Mouse (Mus musculus) gastrocnemius, postnatal 25 days (tissue): Measurements from ENCODE around the gene Scaf1. TPM values are rescaled to one million over a fixed set of nuclear protein-coding genes. Genes with fewer than 3 reads are reported as not detected.

Experiments used
- DNase-seq: peaks from one replicate; pipeline ENCODE4 v3.0.0; 2022
- microRNA-seq, 2 experiments: library from miRNA; unstranded; fragments of <30 nt; microRNA quantifications; one replicate each; pipeline ENCODE4 v1.2.0; 2021; ENCODE audit warnings: borderline replicate concordance in 2 of 2
- total RNA-seq, 2 experiments: library from RNA; stranded (reverse); gene quantifications; 1 replicate in 1 of 2; 2 replicates in 1 of 2; pipeline ENCODE4 v1.2.3; 2021

The Scaf1 gene
- total RNA-seq, 2 experiments from 2014 or later, result 35.8 to 38.1 TPM

DNA sequence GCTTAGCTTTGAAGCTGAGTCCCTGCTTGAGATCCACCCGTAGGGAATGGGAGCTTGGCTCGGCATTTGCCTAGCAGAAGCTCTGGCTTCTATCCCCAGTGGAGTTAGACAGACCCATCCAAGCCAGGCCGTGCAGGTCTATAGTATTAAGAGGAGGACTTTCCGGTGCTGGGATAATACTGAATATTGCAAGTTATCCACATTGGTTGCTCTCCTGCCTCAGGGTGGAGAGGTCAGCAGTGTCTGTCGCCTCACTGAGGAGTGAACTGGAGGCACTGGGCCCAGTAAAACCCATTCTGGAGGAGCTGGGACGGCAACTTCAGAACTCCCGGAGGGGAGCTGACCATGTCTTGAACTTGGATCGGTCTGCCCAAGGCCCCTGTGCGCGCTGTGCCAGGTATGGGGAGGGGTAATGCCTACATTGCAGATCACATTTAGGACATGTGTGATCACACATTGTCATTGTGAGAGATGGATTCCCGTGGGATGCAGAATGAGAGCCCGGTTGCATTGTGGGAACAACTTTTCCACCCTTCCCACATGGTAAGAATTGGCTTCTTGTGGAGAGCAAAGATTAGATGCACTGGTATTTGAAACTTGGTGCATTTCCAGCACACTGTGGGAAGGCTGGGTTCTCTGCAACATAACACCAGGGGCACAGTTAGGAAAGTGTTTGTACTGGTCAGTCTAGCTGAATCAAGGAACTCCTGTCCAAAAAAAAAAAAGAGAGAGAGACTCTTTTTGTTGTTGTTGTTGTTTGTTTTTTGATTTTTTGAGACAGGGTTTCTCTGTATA lies 61.9 kb downstream of the Scaf1 start:
- DNase-seq, result no peak

DNA sequence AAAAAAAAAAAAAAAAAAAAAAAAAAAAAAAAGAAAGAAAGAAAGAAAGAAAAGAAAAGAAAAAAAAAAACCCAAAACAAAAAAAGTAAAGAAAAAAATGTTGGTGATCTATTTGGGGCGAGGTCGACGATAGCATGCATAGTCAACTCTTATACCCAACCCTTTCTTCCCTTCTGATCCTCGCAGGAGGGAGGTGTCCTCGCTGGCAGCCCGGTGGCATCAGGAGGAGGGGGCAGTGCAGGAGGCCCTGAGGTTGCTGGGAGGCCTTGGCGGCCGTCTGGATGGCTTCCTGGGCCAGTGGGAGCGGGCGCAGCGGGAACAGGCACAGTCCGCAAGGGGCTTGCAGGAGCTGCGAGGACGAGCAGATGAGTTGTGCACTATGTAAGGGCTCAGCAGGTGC lies 62.6 kb downstream of the Scaf1 start:
- DNase-seq, result no peak

Small RNA genes lying within 50 kb of the gene (microRNA-seq; reads per million reads assigned to microRNA genes)
- gene Mir7054, result 0.26 to 2.2 reads per million in 2 experiments

Other genes with a start within 250 kb of the Scaf1 start
- 10 to 100 TPM; 18.4 to 22.2 TPM for gene Nup62, start 200.3 kb downstream of the Scaf1 start, total RNA-seq
- 1 to 10 TPM; 1.8 to 3.1 TPM for gene Il4i1, start 200.0 kb downstream of the Scaf1 start, total RNA-seq
- 10 to 100 TPM; 57.2 to 70.6 TPM for gene Atf5, start 199.7 kb downstream of the Scaf1 start, total RNA-seq
- gene Akt1s1, start 167.4 kb downstream of the Scaf1 start, total RNA-seq, result 100 to 1,000 TPM; 103 to 113 TPM
- gene Tbc1d17, start 167.3 kb downstream of the Scaf1 start, total RNA-seq, result 10 to 100 TPM; 38.6 to 41.2 TPM
- gene Pnkp, start 159.2 kb downstream of the Scaf1 start, total RNA-seq, result 10 to 100 TPM; 15.6 to 15.8 TPM
- 100 to 1,000 TPM; 116 to 125 TPM for gene Ptov1, start 146.6 kb downstream of the Scaf1 start, total RNA-seq
- 10 to 100 TPM; 50.9 to 51.2 TPM for gene Med25, start 123.7 kb downstream of the Scaf1 start, total RNA-seq
- 10 to 100 TPM; 16.1 to 17.3 TPM for gene Fuz, start 120.3 kb downstream of the Scaf1 start, total RNA-seq
- 10 to 100 TPM; 57.1 to 57.2 TPM for gene Ap2a1, start 86.9 kb downstream of the Scaf1 start, total RNA-seq
- gene Tsks, start 73.2 kb downstream of the Scaf1 start, total RNA-seq, result not detected
- 1 to 10 TPM; 1.6 to 2.0 TPM for gene Cpt1c, start 41.5 kb downstream of the Scaf1 start, total RNA-seq
- 100 to 1,000 TPM; 119 to 142 TPM for gene Prmt1, start 29.8 kb downstream of the Scaf1 start, total RNA-seq
- gene Irf3, start 18.7 kb downstream of the Scaf1 start, total RNA-seq, result 10 to 100 TPM; 16.1 to 20.9 TPM
- 1 to 10 TPM; 7.4 to 9.6 TPM for gene Bcl2l12, start 17.7 kb downstream of the Scaf1 start, total RNA-seq
- 10 to 100 TPM; 22.5 to 30.6 TPM for gene Rras, start 1.6 kb upstream of the Scaf1 start, total RNA-seq
- gene Prr12, start 36.5 kb upstream of the Scaf1 start, total RNA-seq, result 10 to 100 TPM; 14.1 to 16.1 TPM
- 10 to 100 TPM; 30.8 to 31.6 TPM for gene Nosip, start 46.1 kb upstream of the Scaf1 start, total RNA-seq
- gene Prrg2, start 46.3 kb upstream of the Scaf1 start, total RNA-seq, result 1 to 10 TPM; 6.9 to 9.1 TPM
- gene Rcn3, start 75.9 kb upstream of the Scaf1 start, total RNA-seq, result 10 to 100 TPM; 24.0 to 32.8 TPM
- 10 to 100 TPM; 40.3 to 54.5 TPM for gene Fcgrt, start 87.5 kb upstream of the Scaf1 start, total RNA-seq
- gene Rps11, start 108.1 kb upstream of the Scaf1 start, total RNA-seq, result 100 to 1,000 TPM; 413 to 448 TPM
- 100 to 1,000 TPM; 520 to 561 TPM for gene Rpl13a, start 112.4 kb upstream of the Scaf1 start, total RNA-seq
- gene Gm45713, start 119.9 kb upstream of the Scaf1 start, total RNA-seq, result not detected
- 1 to 10 TPM; 4.2 TPM for gene Flt3l, start 120.1 kb upstream of the Scaf1 start, total RNA-seq
- gene Pih1d1, start 137.9 kb upstream of the Scaf1 start, total RNA-seq, result 10 to 100 TPM; 32.0 to 38.1 TPM
- 10 to 100 TPM; 15.6 to 15.9 TPM for gene Aldh16a1, start 138.2 kb upstream of the Scaf1 start, total RNA-seq
- 1 to 10 TPM; 1.1 to 2.5 TPM for gene Slc17a7, start 147.6 kb upstream of the Scaf1 start, total RNA-seq
- gene Gfy, start 163.2 kb upstream of the Scaf1 start, total RNA-seq, result not detected
- not detected for gene Pth2, start 164.6 kb upstream of the Scaf1 start, total RNA-seq
- under 1 TPM; 0.19 to 0.23 TPM for gene Ccdc155, start 188.5 kb upstream of the Scaf1 start, total RNA-seq
- not detected for gene Dkkl1, start 195.8 kb upstream of the Scaf1 start, total RNA-seq
- 1 to 10 TPM; 2.5 to 2.8 TPM for gene Tead2, start 199.4 kb upstream of the Scaf1 start, total RNA-seq
- 1 to 10 TPM; 1.3 to 2.0 TPM for gene Cd37, start 222.8 kb upstream of the Scaf1 start, total RNA-seq
- gene Slc6a16, start 224.7 kb upstream of the Scaf1 start, total RNA-seq, result not detected